Mouse (Mus musculus) liver, adult 2 months (tissue): Measurements from ENCODE around the gene Plcb4. TPM values are rescaled to one million over a fixed set of nuclear protein-coding genes. Genes with fewer than 3 reads are reported as not detected.

Experiments used
- DNase-seq: peaks from one replicate; pipeline ENCODE4 v3.0.0-alpha.2; 2011; ENCODE audit warnings: low read depth, low spot score; ENCODE audit errors: extremely low read depth
- H3K27ac ChIP-seq: fragments of 200-500 bp; replicated peaks from 2 replicates; pipeline ENCODE4 v1.5.1; 2012; ENCODE audit warnings: low read depth, mild to moderate bottlenecking, control low read depth, inconsistent platforms, low read length; ENCODE audit not compliant: insufficient read depth
- H3K27me3 ChIP-seq: fragments of 200-500 bp; 2 replicates; pipeline ENCODE4 v1.6.1; 2012; ENCODE audit warnings: mild to moderate bottlenecking, moderate library complexity, low read length, inconsistent platforms; ENCODE audit not compliant: control insufficient read depth, insufficient read depth
- H3K36me3 ChIP-seq: fragments of 200-500 bp; 2 replicates; pipeline ENCODE4 v1.6.1; 2012; ENCODE audit warnings: low read length, inconsistent platforms; ENCODE audit not compliant: control insufficient read depth, insufficient read depth
- H3K4me1 ChIP-seq: fragments of 200-500 bp; 2 replicates; pipeline ENCODE4 v1.6.1; 2011; ENCODE audit warnings: low read length; ENCODE audit not compliant: control insufficient read depth, insufficient read depth
- H3K4me3 ChIP-seq: fragments of 200-500 bp; 2 replicates; pipeline ENCODE4 v1.5.1; 2011; ENCODE audit warnings: low read depth, mild to moderate bottlenecking, control low read depth, low read length, moderate library complexity; ENCODE audit not compliant: insufficient read depth
- H3K79me2 ChIP-seq: fragments of 200-500 bp; 2 replicates; pipeline ENCODE4 v1.6.1; 2012; ENCODE audit warnings: inconsistent platforms, mild to moderate bottlenecking, low read length, moderate library complexity; ENCODE audit not compliant: control insufficient read depth, insufficient read depth
- H3K9ac ChIP-seq: fragments of 200-500 bp; 2 replicates; pipeline ENCODE4 v1.6.1; 2012; ENCODE audit warnings: low read depth, mild to moderate bottlenecking, control low read depth, inconsistent platforms, low read length
- CTCF ChIP-seq: fragments of 200-500 bp; IDR thresholded peaks from 2 replicates; pipeline ENCODE4 v1.5.1; 2011; ENCODE audit warnings: low read depth, low read length, control low read depth
- POLR2A ChIP-seq: fragments of 200-500 bp; IDR thresholded peaks from 2 replicates; pipeline ENCODE4 v1.6.1; 2011; ENCODE audit warnings: low read length, control low read depth; ENCODE audit not compliant: insufficient read depth; ENCODE audit errors: extremely low read depth
- WGBS: fragments of 180-500 bp; shearing (Covaris S2); methylation state at CpG from one replicate; pipeline ENCODE4 v1.1.7; 2018; 5-methylcytosine and 5-hydroxymethylcytosine counted together
- polyA plus RNA-seq: library from polyadenylated mRNA; depleted of rRNA; stranded (reverse); fragments of >200 nt; gene quantifications from 2 replicates; pipeline ENCODE4 v1.2.3, GENCODE M21; 2012
- total RNA-seq: library from RNA; depleted of rRNA; stranded (reverse); fragments of >200 nt; gene quantifications from 2 replicates; pipeline ENCODE4 v1.2.3, GENCODE M21; 2014

The Plcb4 gene
- total and polyA plus RNA-seq, 2 experiments, result 0.88 to 4.3 TPM

- H3K27ac ChIP-seq, result no peak overlapping the region
- H3K4me3 ChIP-seq, result no peak overlapping the region
- 40% methylated on average over 5 of the region's 5 CpGs for WGBS
- no peaks in the 10 kb centered on the region for H3K4me1 ChIP-seq
- no peaks in the 10 kb centered on the region for H3K27me3 ChIP-seq
- no peak overlapping the region for H3K9ac ChIP-seq
- H3K36me3 ChIP-seq, result no peaks in the 10 kb centered on the region
- TF ChIP-seq CTCF (no peak), POLR2A (no peak)
- no peaks in the 10 kb centered on the region for H3K79me2 ChIP-seq
- peak; percentile 7 for DNase-seq
These were observed 152.8 kb downstream of the Plcb4 start for GRCm38 (mm10) chr2:135811453-135812101.

- H3K4me3 ChIP-seq, result no peak overlapping the region
- 76% methylated on average over 8 of the region's 8 CpGs for WGBS
- no peaks in the 10 kb centered on the region for H3K36me3 ChIP-seq
- DNase-seq, result peak; percentile 27
- no peaks in the 10 kb centered on the region for H3K79me2 ChIP-seq
- no peak overlapping the region for H3K9ac ChIP-seq
- no peaks in the 10 kb centered on the region for H3K27me3 ChIP-seq
- TF ChIP-seq CTCF (no peak), POLR2A (no peak)
- H3K27ac ChIP-seq, result no peak overlapping the region
- no peaks in the 10 kb centered on the region for H3K4me1 ChIP-seq
These were observed 154.0 kb downstream of the Plcb4 start for GRCm38 (mm10) chr2:135812701-135813246.

GRCm38 (mm10) chr2:135820691-135821090, 161.9 kb downstream of the Plcb4 start:
- H3K4me3 ChIP-seq, result no peak overlapping the region
- no peaks in the 10 kb centered on the region for H3K79me2 ChIP-seq
- TF ChIP-seq POLR2A, result no peak
- no peak for TF ChIP-seq CTCF
- H3K4me1 ChIP-seq, result peaks cover 10% of the 10 kb centered on the region
- no peaks in the 10 kb centered on the region for H3K36me3 ChIP-seq
- H3K9ac ChIP-seq, result no peak overlapping the region
- H3K27me3 ChIP-seq, result no peaks in the 10 kb centered on the region
- WGBS, result 22% methylated on average over 2 of the region's 2 CpGs
- DNase-seq, result peak; percentile 34
- no peak overlapping the region for H3K27ac ChIP-seq

- no peaks in the 10 kb centered on the region for H3K79me2 ChIP-seq
These were observed 164.9 kb downstream of the Plcb4 start for GRCm38 (mm10) chr2:135823690-135824089.

GRCm38 (mm10) chr2:135824757-135825156, 165.9 kb downstream of the Plcb4 start:
- Histone ChIP-seq H3K9ac (no peak overlapping the region), H3K27me3 (no peaks in the 10 kb centered on the region), H3K4me1 (peaks cover 13% of the 10 kb centered on the region), H3K36me3 (no peaks in the 10 kb centered on the region), H3K27ac (no peak overlapping the region), H3K79me2 (no peaks in the 10 kb centered on the region), H3K4me3 (no peak overlapping the region)
- whole genome bisulfite sequencing, result 91% methylated on average over 1 of the region's 1 CpGs
- DNase-seq, result no peak
- TF ChIP-seq POLR2A (no peak), CTCF (no peak)

More at GRCm38 (mm10) chr2:135823690-135824089, 164.9 kb downstream of the Plcb4 start:
- Histone ChIP-seq H3K27ac (no peak overlapping the region), H3K4me3 (no peak overlapping the region), H3K27me3 (no peaks in the 10 kb centered on the region), H3K4me1 (peaks cover 13% of the 10 kb centered on the region), H3K9ac (no peak overlapping the region), H3K36me3 (no peaks in the 10 kb centered on the region)
- DNase-seq, result no peak
- TF ChIP-seq CTCF (no peak), POLR2A (no peak)
- 100% methylated on average over 1 of the region's 1 CpGs for WGBS

- Histone ChIP-seq H3K4me3 (no peak overlapping the region), H3K36me3 (no peaks in the 10 kb centered on the region), H3K79me2 (no peaks in the 10 kb centered on the region), H3K4me1 (peaks cover 13% of the 10 kb centered on the region), H3K9ac (no peak overlapping the region), H3K27me3 (no peaks in the 10 kb centered on the region), H3K27ac (no peak overlapping the region)
- peak; percentile 19 for DNase-seq
- TF ChIP-seq CTCF (no peak), POLR2A (no peak)
- WGBS, result 28% methylated on average over 2 of the region's 2 CpGs
These were observed 166.8 kb downstream of the Plcb4 start for GRCm38 (mm10) chr2:135825645-135826044.
